16 mouse cellular contexts compared by ENCODE assay signal in genomic region chr7:72496933-72497631, GRCm38 (mm10).
DNase-seq lines count a peak whose midpoint lies in the region; ATAC-seq and TF ChIP-seq lines count a peak whose summit lies in the region.
"Had no signal": no experiment of that assay in that cellular context is flagged by ENCODE, and none has a peak within 500 bp of the region (broad histone marks: within the 10 kb centered on the region; RNA-seq: fewer than 3 reads in every experiment).

No protein-coding gene starts in this region.

- no peak for TF ChIP-seq CTCF in kidney, adult 2 months (conservative IDR thresholded peaks at IDR 0.05; ENCODE audit: insufficient read depth, insufficient read length, low read depth, low read length)

- H3K4me2 ChIP-seq in kidney, embryonic 14.5 days (replicated peaks; ENCODE audit: low read depth, low read length): no peak overlapping the region
- H3K4me2 ChIP-seq in intestine, embryonic 15.5 days (replicated peaks): no peak overlapping the region
- H3K4me2 ChIP-seq: heart, embryonic 13.5 days; limb, embryonic 12.5 days had no signal

- no peaks in the 10 kb centered on the region for H3K9me3 ChIP-seq in kidney, embryonic 14.5 days (ENCODE audit: control insufficient read depth, low read length)
- no peaks in the 10 kb centered on the region for H3K9me3 ChIP-seq in intestine, embryonic 15.5 days
- H3K9me3 ChIP-seq: heart, embryonic 13.5 days; limb, embryonic 12.5 days had no signal

- H3K27me3 ChIP-seq in kidney, adult 2 months (replicated peaks; ENCODE audit: control insufficient read depth, insufficient read depth, low read length): no peaks in the 10 kb centered on the region
- H3K27me3 ChIP-seq in kidney, embryonic 14.5 days (ENCODE audit: control insufficient read depth, insufficient read depth, low read length): no peaks in the 10 kb centered on the region
- H3K27me3 ChIP-seq in intestine, embryonic 15.5 days (replicated peaks): no peaks in the 10 kb centered on the region
- H3K27me3 ChIP-seq: heart, embryonic 13.5 days; limb, embryonic 12.5 days had no signal

- no peak overlapping the region for H3K27ac ChIP-seq in kidney, adult 2 months (ENCODE audit: insufficient read depth, low read depth, low read length)
- H3K27ac ChIP-seq in kidney, embryonic 14.5 days (ENCODE audit: low read depth, low read length): no peak overlapping the region
- peak overlapping the region; percentile 28; the same call in 1 of the 2 replicates for H3K27ac ChIP-seq in intestine, embryonic 15.5 days
- H3K27ac ChIP-seq: heart, embryonic 13.5 days; limb, embryonic 12.5 days had no signal

- peak; percentile 31 for DNase-seq in kidney, adult 2 months
- peak; percentile 47 for DNase-seq in retina, postnatal 1 day
- DNase-seq in retina, embryonic 14.5 days (ENCODE audit: low spot score): no peak
- peak; percentile 44 for DNase-seq in yolk sac, embryonic 10.5 days (ENCODE audit: low spot score)
- no peak for DNase-seq in layer of hippocampus, adult 18-20 months (ENCODE audit: low spot score in 2 of 2)
- no peak for DNase-seq in frontal cortex, postnatal 25 days (ENCODE audit: low spot score in 2 of 2)
- DNase-seq: adrenal gland, postnatal 25 days; cerebellum, postnatal 36 days; forebrain, postnatal 0 days; kidney, postnatal 14 days; lung, adult 18-20 months; thymus, adult 2 months had no signal

- H3K36me3 ChIP-seq in kidney, adult 2 months (ENCODE audit: control insufficient read depth, insufficient read depth, low read length): no peaks in the 10 kb centered on the region
- H3K36me3 ChIP-seq in kidney, embryonic 14.5 days (ENCODE audit: control insufficient read depth, insufficient read depth, low read length): no peaks in the 10 kb centered on the region
- no peaks in the 10 kb centered on the region for H3K36me3 ChIP-seq in intestine, embryonic 15.5 days
- H3K36me3 ChIP-seq: heart, embryonic 13.5 days; limb, embryonic 12.5 days had no signal

- no peak overlapping the region for H3K4me3 ChIP-seq in kidney, adult 2 months (ENCODE audit: insufficient read depth, low read depth, low read length)
- no peak overlapping the region for H3K4me3 ChIP-seq in kidney, embryonic 14.5 days (ENCODE audit: low read length)
- H3K4me3 ChIP-seq in intestine, embryonic 15.5 days (replicated peaks): no peak overlapping the region
- H3K4me3 ChIP-seq: heart, embryonic 13.5 days; limb, embryonic 12.5 days had no signal

- TF ChIP-seq POLR2A in kidney, adult 2 months (IDR thresholded peaks at IDR 0.05; ENCODE audit: low read depth, low read length): no peak

- H3K4me1 ChIP-seq in kidney, adult 2 months (ENCODE audit: control insufficient read depth, insufficient read depth, low read length): no peaks in the 10 kb centered on the region; the same call in 1 of the 2 replicates
- H3K4me1 ChIP-seq in kidney, embryonic 14.5 days (ENCODE audit: control insufficient read depth, insufficient read depth, low read length): no peaks in the 10 kb centered on the region
- H3K4me1 ChIP-seq in intestine, embryonic 15.5 days (replicated peaks): 0 out of 2 replicates have a peak, but pooled peaks cover 2% of the 10 kb centered on the region
- H3K4me1 ChIP-seq: heart, embryonic 13.5 days; limb, embryonic 12.5 days had no signal

- no peak for ATAC-seq in kidney, embryonic 14.5 days (ENCODE audit: low FRiP score, low TSS enrichment)
- peak; percentile 89 for ATAC-seq in intestine, embryonic 15.5 days
- ATAC-seq: forebrain, postnatal 0 days had no signal

- WGBS in kidney, adult 2 months: 48% methylated on average over 7 of the region's 7 CpGs
- WGBS in kidney, embryonic 14.5 days: 45% methylated on average over 7 of the region's 7 CpGs
- WGBS in intestine, embryonic 15.5 days: 29% methylated on average over 7 of the region's 7 CpGs

- H3K9ac ChIP-seq in kidney, embryonic 14.5 days (ENCODE audit: low read depth, low read length): no peak overlapping the region
- H3K9ac ChIP-seq in intestine, embryonic 15.5 days: no peak overlapping the region
- H3K9ac ChIP-seq: forebrain, postnatal 0 days; heart, embryonic 13.5 days; limb, embryonic 12.5 days had no signal

Comparison
In these comparisons a context has a peak if more than half of its experiments do, and no peak if none do; other contexts are left out.
1. DNase-seq: peak in kidney, adult 2 months (single experiment), retina, postnatal 1 day (single experiment) and yolk sac, embryonic 10.5 days (single experiment); none in retina, embryonic 14.5 days (single experiment), layer of hippocampus, adult 18-20 months (0 of 2) and frontal cortex, postnatal 25 days (0 of 2).